Mouse (Mus musculus) liver, adult 2 months (tissue): Measurements from ENCODE around the gene Churc1. TPM values are rescaled to one million over a fixed set of nuclear protein-coding genes. Genes with fewer than 3 reads are reported as not detected.
A peak's percentile ranks its signal among the peaks of the same experiment; 100 is the strongest.

Experiments
- DNase-seq: peaks from one replicate; pipeline ENCODE4 v3.0.0-alpha.2; 2011; ENCODE audit warnings: low read depth, low spot score; ENCODE audit errors: extremely low read depth
- H3K27ac ChIP-seq: fragments of 200-500 bp; replicated peaks from 2 replicates; pipeline ENCODE4 v1.5.1; 2012; ENCODE audit warnings: low read depth, mild to moderate bottlenecking, control low read depth, inconsistent platforms, low read length; ENCODE audit not compliant: insufficient read depth
- H3K27me3 ChIP-seq: fragments of 200-500 bp; 2 replicates; pipeline ENCODE4 v1.6.1; 2012; ENCODE audit warnings: mild to moderate bottlenecking, moderate library complexity, low read length, inconsistent platforms; ENCODE audit not compliant: control insufficient read depth, insufficient read depth
- H3K36me3 ChIP-seq: fragments of 200-500 bp; 2 replicates; pipeline ENCODE4 v1.6.1; 2012; ENCODE audit warnings: low read length, inconsistent platforms; ENCODE audit not compliant: control insufficient read depth, insufficient read depth
- H3K4me1 ChIP-seq: fragments of 200-500 bp; 2 replicates; pipeline ENCODE4 v1.6.1; 2011; ENCODE audit warnings: low read length; ENCODE audit not compliant: control insufficient read depth, insufficient read depth
- H3K4me3 ChIP-seq: fragments of 200-500 bp; 2 replicates; pipeline ENCODE4 v1.5.1; 2011; ENCODE audit warnings: low read depth, mild to moderate bottlenecking, control low read depth, low read length, moderate library complexity; ENCODE audit not compliant: insufficient read depth
- H3K79me2 ChIP-seq: fragments of 200-500 bp; 2 replicates; pipeline ENCODE4 v1.6.1; 2012; ENCODE audit warnings: inconsistent platforms, mild to moderate bottlenecking, low read length, moderate library complexity; ENCODE audit not compliant: control insufficient read depth, insufficient read depth
- H3K9ac ChIP-seq: fragments of 200-500 bp; 2 replicates; pipeline ENCODE4 v1.6.1; 2012; ENCODE audit warnings: low read depth, mild to moderate bottlenecking, control low read depth, inconsistent platforms, low read length
- CTCF ChIP-seq: fragments of 200-500 bp; IDR thresholded peaks from 2 replicates; pipeline ENCODE4 v1.5.1; 2011; ENCODE audit warnings: low read depth, low read length, control low read depth
- POLR2A ChIP-seq: fragments of 200-500 bp; IDR thresholded peaks from 2 replicates; pipeline ENCODE4 v1.6.1; 2011; ENCODE audit warnings: low read length, control low read depth; ENCODE audit not compliant: insufficient read depth; ENCODE audit errors: extremely low read depth
- WGBS: fragments of 180-500 bp; shearing (Covaris S2); methylation state at CpG from one replicate; pipeline ENCODE4 v1.1.7; 2018; 5-methylcytosine and 5-hydroxymethylcytosine counted together
- polyA plus RNA-seq: library from polyadenylated mRNA; depleted of rRNA; stranded (reverse); fragments of >200 nt; gene quantifications from 2 replicates; pipeline ENCODE4 v1.2.3, GENCODE M21; 2012; rRNA removed
- total RNA-seq: library from RNA; depleted of rRNA; stranded (reverse); fragments of >200 nt; gene quantifications from 2 replicates; pipeline ENCODE4 v1.2.3, GENCODE M21; 2014; rRNA removed

Gene Churc1
- total RNA-seq (94.0 and 99.2 TPM in 2 replicates), polyA plus RNA-seq (51.8 and 54.8 TPM in 2 replicates)

DNA sequence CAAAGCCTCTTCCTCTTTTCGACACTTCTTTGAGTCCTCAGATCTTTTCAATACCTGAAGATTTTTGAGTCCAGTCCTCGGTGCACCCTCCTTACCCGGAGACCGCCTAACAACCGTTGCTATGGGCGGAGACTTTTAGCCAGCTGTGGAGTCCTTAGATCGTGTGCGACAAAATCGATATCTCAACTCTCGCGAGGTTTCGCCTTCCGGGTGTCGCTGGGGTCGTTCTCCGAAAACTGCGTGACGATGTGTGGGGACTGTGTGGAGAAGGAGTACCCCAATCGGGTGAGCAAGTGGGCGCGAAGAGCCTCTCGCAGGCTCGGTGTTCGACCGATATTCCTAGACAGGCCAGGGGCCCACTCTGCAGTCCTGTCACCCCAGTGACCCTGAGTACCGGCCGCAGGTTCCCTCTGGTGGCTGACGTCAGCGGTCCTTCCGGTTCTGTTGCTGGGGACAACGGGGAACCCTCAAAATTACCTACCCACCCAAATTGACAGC lies at the start of gene Churc1, which contains the start of gene Fntb:
Churc1 (plus strand) TSS at position 185 of the 498 bp plus-strand sequence.
Fntb (plus strand) TSS at position 236 of the 498 bp plus-strand sequence.
- no peaks in the 10 kb centered on the region for H3K27me3 ChIP-seq
- WGBS = under 1% methylated on average over 31 of the region's 31 CpGs
- H3K79me2 ChIP-seq = peaks cover 10% of the 10 kb centered on the region; the same call in 1 of the 2 replicates
- peak within 1 kb of the TSS; percentile 92 for H3K27ac ChIP-seq
- DNase-seq = peak; percentile 91
- peak within 1 kb of the TSS; percentile 82 for H3K9ac ChIP-seq
- no peaks in the 10 kb centered on the region for H3K36me3 ChIP-seq
- H3K4me3 ChIP-seq = peak within 1 kb of the TSS; percentile 84
- TF ChIP-seq POLR2A (0 out of 2 replicates have a peak, but pooled peaks have one; percentile 33), CTCF (no peak)
- peaks cover 4% of the 10 kb centered on the region; the same call in 1 of the 2 replicates for H3K4me1 ChIP-seq

DNA sequence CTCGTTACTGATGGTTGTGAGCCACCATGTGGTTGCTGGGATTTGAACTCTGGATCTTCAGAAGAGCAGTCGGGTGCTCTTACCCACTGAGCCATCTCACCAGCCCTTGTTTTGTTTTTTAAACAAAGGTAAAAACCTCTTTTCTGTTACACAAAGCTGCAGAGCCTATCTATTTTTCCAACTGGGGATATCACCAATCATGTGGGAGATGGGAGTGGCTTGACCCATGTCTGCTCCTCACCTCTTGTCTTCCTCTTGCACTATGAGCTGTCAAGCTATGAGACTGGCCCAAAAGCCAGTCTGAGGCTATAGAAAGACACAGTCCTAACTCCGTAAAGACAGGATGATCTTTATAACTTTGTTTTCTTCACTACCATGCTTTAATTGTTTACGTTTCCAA lies 47.0 kb upstream of the Churc1 start:
- Histone ChIP-seq H3K9ac (no peak overlapping the region), H3K27me3 (peaks cover 3% of the 10 kb centered on the region; the same call in 1 of the 2 replicates), H3K27ac (no peak overlapping the region), H3K36me3 (no peaks in the 10 kb centered on the region), H3K4me3 (no peak overlapping the region), H3K4me1 (no peaks in the 10 kb centered on the region), H3K79me2 (no peaks in the 10 kb centered on the region)
- no peak for DNase-seq
- 87% methylated on average over 4 of the region's 4 CpGs for WGBS
- no peak for TF ChIP-seq POLR2A
- no peak for TF ChIP-seq CTCF

DNA sequence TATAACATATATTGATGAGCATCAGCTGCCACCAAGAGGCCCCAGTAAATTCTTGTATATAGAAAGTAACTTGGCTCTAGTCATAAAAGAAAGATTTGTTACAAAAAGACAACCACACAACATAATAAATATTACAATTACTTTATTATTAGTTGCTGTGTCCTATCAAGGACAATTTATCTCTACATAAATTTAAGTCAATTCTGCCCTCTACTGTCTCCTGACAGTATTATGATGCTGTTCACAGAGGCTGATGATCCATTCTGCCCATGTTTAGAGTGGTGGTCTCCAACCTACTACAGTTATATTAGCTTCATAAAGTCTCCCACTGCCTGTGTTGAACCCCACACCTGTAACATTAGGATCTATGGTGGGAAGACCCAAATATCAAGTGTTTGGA lies 44.8 kb upstream of the Churc1 start:
- Histone ChIP-seq H3K36me3 (no peaks in the 10 kb centered on the region), H3K27ac (no peak overlapping the region), H3K4me1 (no peaks in the 10 kb centered on the region), H3K9ac (no peak overlapping the region), H3K4me3 (no peak overlapping the region), H3K79me2 (no peaks in the 10 kb centered on the region), H3K27me3 (peaks cover 2% of the 10 kb centered on the region; the same call in 1 of the 2 replicates)
- TF ChIP-seq CTCF (no peak), POLR2A (no peak)
- DNase-seq = no peak

DNA sequence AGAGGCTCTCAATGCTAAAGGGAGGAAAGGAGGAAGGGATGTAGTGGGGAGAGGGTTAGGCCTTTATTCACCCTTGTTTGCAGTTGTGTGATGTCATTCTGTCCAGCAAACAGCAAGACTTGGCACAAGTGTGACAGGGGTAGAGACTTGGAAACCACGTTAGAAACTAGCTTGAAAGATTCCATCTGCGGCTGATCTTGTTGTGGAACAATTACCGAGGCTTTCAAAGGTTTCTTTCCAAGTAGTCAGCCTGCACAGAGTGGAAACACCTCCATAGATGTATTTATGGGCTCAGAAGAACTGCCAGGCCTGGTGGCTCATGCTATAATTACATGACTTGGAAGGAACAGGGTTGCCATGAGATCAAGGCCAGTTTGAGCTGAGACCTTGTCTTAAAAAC lies 43.3 kb upstream of the Churc1 start:
- Histone ChIP-seq H3K4me3 (no peak overlapping the region), H3K27me3 (no peaks in the 10 kb centered on the region), H3K79me2 (no peaks in the 10 kb centered on the region), H3K4me1 (no peaks in the 10 kb centered on the region), H3K27ac (no peak overlapping the region), H3K9ac (no peak overlapping the region), H3K36me3 (no peaks in the 10 kb centered on the region)
- TF ChIP-seq POLR2A = no peak
- TF ChIP-seq CTCF = no peak
- no peak for DNase-seq
- 70% methylated on average over 3 of the region's 3 CpGs for WGBS

DNA sequence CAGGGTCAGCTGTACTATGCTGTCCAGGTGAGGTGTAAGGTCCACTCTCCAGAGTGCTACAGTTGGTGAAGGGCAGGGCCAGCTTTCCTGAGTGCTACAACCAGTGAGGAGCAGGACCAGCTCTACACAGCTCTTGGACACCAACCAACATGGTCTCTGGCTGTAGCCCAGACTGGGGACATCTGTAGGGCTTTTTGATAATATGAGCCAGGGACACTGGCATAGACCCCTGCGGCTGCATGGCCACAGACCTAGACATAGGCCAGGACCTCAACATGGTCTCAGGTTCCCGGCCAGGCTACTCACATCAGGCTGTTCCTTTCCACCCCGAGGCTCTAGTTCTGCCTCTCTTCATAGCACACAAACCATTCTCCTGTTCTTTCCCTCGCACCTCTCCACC lies 37.4 kb upstream of the Churc1 start:
- no peak overlapping the region for H3K27ac ChIP-seq
- no peak overlapping the region for H3K9ac ChIP-seq
- DNase-seq = no peak
- 87% methylated on average over 4 of the region's 4 CpGs for WGBS
- H3K4me1 ChIP-seq = no peaks in the 10 kb centered on the region
- H3K27me3 ChIP-seq = no peaks in the 10 kb centered on the region; the same call in 1 of the 2 replicates
- H3K79me2 ChIP-seq = no peaks in the 10 kb centered on the region
- TF ChIP-seq CTCF = no peak
- TF ChIP-seq POLR2A = no peak
- H3K36me3 ChIP-seq = no peaks in the 10 kb centered on the region
- H3K4me3 ChIP-seq = no peak overlapping the region

DNA sequence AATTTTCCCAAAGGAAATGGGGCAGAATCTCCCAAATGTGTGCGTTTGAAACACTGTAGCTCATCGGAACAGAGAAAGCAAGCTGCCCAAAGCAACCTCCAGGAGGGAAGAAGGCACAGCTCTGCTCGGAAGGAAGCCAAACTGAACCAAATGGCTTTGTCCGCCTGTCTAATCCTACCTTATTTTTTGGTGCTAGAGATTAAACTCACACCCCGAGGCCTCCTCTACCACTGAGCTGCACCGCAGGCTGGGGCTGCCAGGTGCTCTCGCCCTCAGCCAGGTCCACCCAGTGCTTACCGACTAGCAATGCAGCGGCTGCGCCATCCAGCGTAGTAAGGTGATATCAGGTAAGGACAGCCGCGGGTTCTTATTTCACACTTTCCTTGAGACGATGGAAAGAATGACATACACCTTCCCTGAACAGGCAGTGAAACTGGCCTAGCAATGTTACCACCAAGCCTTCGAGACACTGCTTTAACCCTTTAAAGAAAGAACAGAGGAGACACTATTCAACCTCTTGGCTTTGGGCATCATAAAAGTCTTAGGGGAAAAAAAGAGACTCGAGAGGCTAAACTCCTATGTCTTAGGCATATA lies 14.4 kb upstream of the Churc1 start:
- H3K4me3 ChIP-seq = no peak overlapping the region
- no peak overlapping the region for H3K9ac ChIP-seq
- WGBS = 78% methylated on average over 16 of the region's 16 CpGs
- H3K4me1 ChIP-seq = no peaks in the 10 kb centered on the region
- DNase-seq = no peak
- no peak overlapping the region for H3K27ac ChIP-seq
- H3K27me3 ChIP-seq = no peaks in the 10 kb centered on the region
- H3K36me3 ChIP-seq = no peaks in the 10 kb centered on the region
- H3K79me2 ChIP-seq = no peaks in the 10 kb centered on the region
- TF ChIP-seq CTCF (no peak), POLR2A (no peak)
